In the genomic region with DNA sequence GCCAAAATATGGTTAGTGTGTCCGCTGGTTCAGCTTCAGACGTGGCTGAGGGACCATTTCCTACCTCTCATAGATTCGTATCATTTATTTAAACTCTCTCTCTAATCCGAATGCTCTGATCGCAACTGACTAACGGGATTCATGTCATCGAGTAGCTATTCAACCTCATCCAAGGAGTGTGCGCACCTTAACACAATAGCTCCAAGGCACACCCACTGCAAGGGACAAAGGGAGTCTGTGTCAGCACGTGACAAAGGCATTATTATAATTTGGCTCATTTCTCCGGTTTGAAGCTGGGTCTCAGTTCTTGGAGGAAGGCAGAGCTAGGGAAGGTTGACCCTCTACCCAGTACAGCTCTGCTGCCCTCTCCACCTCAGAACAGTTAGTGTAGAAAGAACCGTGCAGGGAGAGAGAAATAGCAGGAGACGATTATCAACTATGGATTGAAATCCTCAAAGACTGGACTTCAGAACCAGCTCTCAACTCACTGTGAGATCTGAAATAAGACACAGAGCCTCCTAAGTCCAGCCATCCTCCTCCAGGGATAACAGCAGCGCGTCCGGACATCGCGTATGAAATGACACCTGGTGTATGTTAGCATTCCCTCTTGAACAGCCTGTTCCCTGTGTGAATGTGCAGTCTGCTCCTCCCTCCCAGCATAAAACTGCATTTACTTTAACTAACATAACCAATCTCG, we compare ENCODE assay signal across 9 mouse cellular contexts.
DNase-seq lines count a peak whose midpoint lies in the region; ATAC-seq and TF ChIP-seq lines count a peak whose summit lies in the region.
"Had no signal": no experiment of that assay in that cellular context is flagged by ENCODE, and none has a peak within 500 bp of the region (broad histone marks: within the 10 kb centered on the region; RNA-seq: fewer than 3 reads in every experiment).

No protein-coding gene starts in this region.

- no peaks in the 10 kb centered on the region for H3K79me2 ChIP-seq in CH12.LX (replicated peaks; ENCODE audit: control insufficient read depth, extremely low read depth, insufficient read depth, poor library complexity, severe bottlenecking)

- in situ Hi-C loops in CH12.LX (cut with MboI; ENCODE audit: low pct_ligation_motif_present, low pct_unique_long_range_greater_than_20kb, low sequenced_read_pairs): loop anchor here (10.0 kb wide), 1 partner anchor 173 kb away; no protein-coding TSS in a partner anchor

- no peak for DNase-seq in hindbrain, embryonic 11.5 days (ENCODE audit: low spot score)
- no peak for DNase-seq in hindbrain, embryonic 10.5 days (ENCODE audit: low spot score)
- DNase-seq in CH12.LX (ENCODE audit: extremely low read depth): no peak
- DNase-seq in forebrain, embryonic 10.5 days (ENCODE audit: extremely low spot score, low spot score): peak; percentile 16
- no peak for DNase-seq in frontal cortex, adult 2 months (ENCODE audit: extremely low spot score in 1 of 2, low spot score in 1 of 2)
- DNase-seq in spleen, postnatal 36 days (ENCODE audit: low spot score in 2 of 2): no peak
- DNase-seq in left cerebral cortex, postnatal 25 days (ENCODE audit: low spot score in 2 of 2): no peak

- TF ChIP-seq EP300 in CH12.LX (IDR thresholded peaks at IDR 0.05; ENCODE audit: low read length): no peak

- ATAC-seq in hindbrain, embryonic 11.5 days (ENCODE audit: low FRiP score): peak; percentile 60
- peak; percentile 33 for ATAC-seq in megakaryocyte progenitor cell, adult 5-6 weeks (replicated peaks; ENCODE audit: poor library complexity)

- dilution Hi-C loops in CH12.LX (cut with MboI; ENCODE audit: extremely low pct_ligation_motif_present, extremely low pct_unique_long_range_greater_than_20kb, low sequenced_read_pairs): no loop called here

- H3K9me3 ChIP-seq in hindbrain, embryonic 11.5 days (ENCODE audit: control insufficient read depth, low read length): no peaks in the 10 kb centered on the region
- H3K9me3 ChIP-seq in hindbrain, embryonic 10.5 days: 0 out of 2 replicates have a peak, but pooled peaks cover 6% of the 10 kb centered on the region
- H3K9me3 ChIP-seq in CH12.LX (replicated peaks; ENCODE audit: low read length): no peaks in the 10 kb centered on the region
- H3K9me3 ChIP-seq in forebrain, embryonic 10.5 days: no peaks in the 10 kb centered on the region

- no peak for TF ChIP-seq CTCF in CH12.LX (conservative IDR thresholded peaks at IDR 0.05 in 1 of 2, IDR thresholded peaks at IDR 0.05 in 1 of 2; ENCODE audit: low read depth in 2 of 2, low read length in 2 of 2)

- WGBS in hindbrain, embryonic 11.5 days: 77% methylated on average over 18 of the region's 18 CpGs
- 80% methylated on average over 18 of the region's 18 CpGs for WGBS in hindbrain, embryonic 10.5 days
- 81% methylated on average over 18 of the region's 18 CpGs for WGBS in forebrain, embryonic 10.5 days

- no peaks in the 10 kb centered on the region for H3K36me3 ChIP-seq in hindbrain, embryonic 11.5 days (ENCODE audit: control insufficient read depth, insufficient read depth, low read length)
- H3K36me3 ChIP-seq in hindbrain, embryonic 10.5 days: no peaks in the 10 kb centered on the region
- H3K36me3 ChIP-seq in CH12.LX (replicated peaks in 1 of 2; ENCODE audit: control insufficient read depth in 1 of 2, insufficient read depth in 1 of 2, low read length in 1 of 2): no peaks in the 10 kb centered on the region
- no peaks in the 10 kb centered on the region for H3K36me3 ChIP-seq in forebrain, embryonic 10.5 days (replicated peaks)

- no peak overlapping the region for H3K27ac ChIP-seq in hindbrain, embryonic 11.5 days (ENCODE audit: low read depth, low read length)
- H3K27ac ChIP-seq in hindbrain, embryonic 10.5 days: no peak overlapping the region
- H3K27ac ChIP-seq in CH12.LX (ENCODE audit: insufficient read depth, low read depth): no peak overlapping the region
- no peak overlapping the region for H3K27ac ChIP-seq in forebrain, embryonic 10.5 days
- H3K27ac ChIP-seq: macrophage had no signal

- no peak for TF ChIP-seq RAD21 in CH12.LX (IDR thresholded peaks at IDR 0.05; ENCODE audit: low read depth, low read length)

- no peaks in the 10 kb centered on the region for H3K27me3 ChIP-seq in hindbrain, embryonic 11.5 days (ENCODE audit: control insufficient read depth, insufficient read depth, low read length)
- no peaks in the 10 kb centered on the region for H3K27me3 ChIP-seq in hindbrain, embryonic 10.5 days (ENCODE audit: insufficient read depth, poor library complexity, severe bottlenecking)
- H3K27me3 ChIP-seq in CH12.LX (replicated peaks): no peaks in the 10 kb centered on the region
- no peaks in the 10 kb centered on the region for H3K27me3 ChIP-seq in forebrain, embryonic 10.5 days (ENCODE audit: poor library complexity, severe bottlenecking)

- intact Hi-C loops in left cerebral cortex, postnatal 25 days (cut with DNase I): loop anchor here (5.0 kb wide), 2 partner anchors 121 to 176 kb away; no protein-coding TSS in a partner anchor

- no peak for TF ChIP-seq POLR2A in CH12.LX (IDR thresholded peaks at IDR 0.05; ENCODE audit: low read depth, low read length)

- H3K9ac ChIP-seq in hindbrain, embryonic 11.5 days (ENCODE audit: low read depth, low read length): no peak overlapping the region
- H3K9ac ChIP-seq in CH12.LX (ENCODE audit: insufficient read depth, low read depth): no peak overlapping the region

- no peak overlapping the region for H3K4me2 ChIP-seq in hindbrain, embryonic 11.5 days (replicated peaks; ENCODE audit: low read depth, low read length)
- no peak overlapping the region for H3K4me2 ChIP-seq in CH12.LX (ENCODE audit: insufficient read depth, low read depth, poor library complexity, severe bottlenecking)

- no peak overlapping the region for H3K4me3 ChIP-seq in hindbrain, embryonic 11.5 days (ENCODE audit: low read depth, low read length)
- no peak overlapping the region for H3K4me3 ChIP-seq in hindbrain, embryonic 10.5 days
- H3K4me3 ChIP-seq in CH12.LX (replicated peaks in 1 of 3; ENCODE audit: low read depth in 2 of 3, low read length in 2 of 3, poor library complexity in 1 of 3): no peak overlapping the region
- no peak overlapping the region for H3K4me3 ChIP-seq in forebrain, embryonic 10.5 days

- H3K4me1 ChIP-seq in hindbrain, embryonic 11.5 days (replicated peaks; ENCODE audit: control insufficient read depth, insufficient read depth, low read length): no peaks in the 10 kb centered on the region
- no peaks in the 10 kb centered on the region for H3K4me1 ChIP-seq in hindbrain, embryonic 10.5 days (replicated peaks)
- H3K4me1 ChIP-seq in CH12.LX (ENCODE audit: control insufficient read depth in 1 of 2, insufficient read depth in 2 of 2): peaks cover 0 to 8% of the 10 kb centered on the region in 2 experiments; a peak in 2 of 4 replicates
- H3K4me1 ChIP-seq in forebrain, embryonic 10.5 days: 0 out of 2 replicates have a peak, but pooled peaks cover 4% of the 10 kb centered on the region

TF ChIP-seq in CH12.LX, 34 proteins besides CTCF, POLR2A, EP300 and RAD21:
- TF ChIP-seq GABPA (IDR thresholded peaks at IDR 0.05; ENCODE audit: insufficient replicate concordance, low read depth, low read length) (no peak), SMC3 (IDR thresholded peaks at IDR 0.05; ENCODE audit: low read depth, low read length) (no peak), MAX (IDR thresholded peaks at IDR 0.05; ENCODE audit: low read length) (0 out of 2 replicates have a peak, but pooled peaks have one; percentile 27)
TF ChIP-seq in CH12.LX: peak in this region for 1.
